Mouse (Mus musculus) ES-Bruce4 (cell line): ENCODE results near the gene 4933411K16Rik.

Source experiments
- CTCF ChIP-seq: IDR thresholded peaks from one replicate; pipeline ENCODE4 v1.8.1; 2011; ENCODE audit warnings: low read depth, low read length
- EP300 ChIP-seq: IDR thresholded peaks from 2 replicates; pipeline ENCODE4 v1.6.1; 2011; ENCODE audit warnings: low read depth, low read length; ENCODE audit not compliant: insufficient read depth
- POLR2A ChIP-seq: IDR thresholded peaks from one replicate; pipeline ENCODE4 v1.8.1; 2011; ENCODE audit warnings: low read length; ENCODE audit not compliant: insufficient read depth

GRCm38 (mm10) chr19:42075992-42076391 is 23.9 kb downstream of the 4933411K16Rik start:
- TF ChIP-seq POLR2A (no peak), CTCF (no peak), EP300 (no peak)
